Mouse (Mus musculus): ENCODE measurements around the gene Cytip. TPM values are rescaled to one million over a fixed set of nuclear protein-coding genes. Genes with fewer than 3 reads are reported as not detected.

Gene Cytip
- polyA plus RNA-seq, 1 experiment from 2014 or later = 1.0 TPM

- no peak overlapping the region for H3K9ac ChIP-seq (ENCODE audit: low read depth, low read length)
- no peaks in the 10 kb centered on the region for H3K9me3 ChIP-seq (ENCODE audit: control insufficient read depth)
- WGBS = 63% methylated on average over 7 of the region's 7 CpGs
- no peaks in the 10 kb centered on the region for H3K27me3 ChIP-seq (replicated peaks; ENCODE audit: control insufficient read depth, insufficient read depth, low read length)
- H3K36me3 ChIP-seq (ENCODE audit: control insufficient read depth, insufficient read depth) = no peaks in the 10 kb centered on the region
- H3K4me3 ChIP-seq (ENCODE audit: low read depth, low read length) = no peak overlapping the region
- no peak for ATAC-seq
- no peak overlapping the region for H3K4me2 ChIP-seq (replicated peaks; ENCODE audit: low read depth)
- no peak overlapping the region for H3K27ac ChIP-seq (ENCODE audit: low read depth, low read length)
- no peak for TF ChIP-seq CTCF (IDR thresholded peaks at IDR 0.05; ENCODE audit: low read depth)
- no peaks in the 10 kb centered on the region for H3K4me1 ChIP-seq (replicated peaks; ENCODE audit: control insufficient read depth, insufficient read depth, low read length)
Observed at GRCm38 (mm10) chr2:58155271-58156107, 39.8 kb downstream of the Cytip start.

GRCm38 (mm10) chr2:58154555-58154954, 40.8 kb downstream of the Cytip start:
- Histone ChIP-seq H3K4me1 (replicated peaks; ENCODE audit: control insufficient read depth, insufficient read depth, low read length) (no peaks in the 10 kb centered on the region), H3K36me3 (ENCODE audit: control insufficient read depth, insufficient read depth) (no peaks in the 10 kb centered on the region), H3K27ac (ENCODE audit: low read depth, low read length) (no peak overlapping the region), H3K27me3 (replicated peaks; ENCODE audit: control insufficient read depth, insufficient read depth, low read length) (no peaks in the 10 kb centered on the region), H3K4me2 (replicated peaks; ENCODE audit: low read depth) (no peak overlapping the region), H3K9ac (ENCODE audit: low read depth, low read length) (no peak overlapping the region), H3K9me3 (ENCODE audit: control insufficient read depth) (no peaks in the 10 kb centered on the region), H3K4me3 (ENCODE audit: low read depth, low read length) (no peak overlapping the region)
- no peak for ATAC-seq
- 37% methylated on average over 1 of the region's 1 CpGs for WGBS
- no peak for TF ChIP-seq CTCF (IDR thresholded peaks at IDR 0.05; ENCODE audit: low read depth)

- Histone ChIP-seq H3K4me1 (replicated peaks; ENCODE audit: control insufficient read depth, insufficient read depth, low read length) (no peaks in the 10 kb centered on the region), H3K36me3 (ENCODE audit: control insufficient read depth, insufficient read depth) (no peaks in the 10 kb centered on the region), H3K27ac (ENCODE audit: low read depth, low read length) (no peak overlapping the region), H3K4me2 (replicated peaks; ENCODE audit: low read depth) (no peak overlapping the region), H3K4me3 (ENCODE audit: low read depth, low read length) (no peak overlapping the region), H3K27me3 (replicated peaks; ENCODE audit: control insufficient read depth, insufficient read depth, low read length) (no peaks in the 10 kb centered on the region), H3K9me3 (ENCODE audit: control insufficient read depth) (no peaks in the 10 kb centered on the region), H3K9ac (ENCODE audit: low read depth, low read length) (no peak overlapping the region)
- WGBS = 78% methylated on average over 7 of the region's 7 CpGs
- TF ChIP-seq CTCF (IDR thresholded peaks at IDR 0.05; ENCODE audit: low read depth) = no peak
- no peak for ATAC-seq
Observed at GRCm38 (mm10) chr2:58153742-58154141, 41.6 kb downstream of the Cytip start.

GRCm38 (mm10) chr2:58149983-58150405, 45.3 kb downstream of the Cytip start:
- TF ChIP-seq CTCF (IDR thresholded peaks at IDR 0.05; ENCODE audit: low read depth) = no peak
- Histone ChIP-seq H3K9ac (ENCODE audit: low read depth, low read length) (no peak overlapping the region), H3K36me3 (ENCODE audit: control insufficient read depth, insufficient read depth) (no peaks in the 10 kb centered on the region), H3K4me1 (replicated peaks; ENCODE audit: control insufficient read depth, insufficient read depth, low read length) (no peaks in the 10 kb centered on the region), H3K4me2 (replicated peaks; ENCODE audit: low read depth) (no peak overlapping the region), H3K9me3 (ENCODE audit: control insufficient read depth) (no peaks in the 10 kb centered on the region), H3K4me3 (ENCODE audit: low read depth, low read length) (no peak overlapping the region), H3K27ac (ENCODE audit: low read depth, low read length) (no peak overlapping the region), H3K27me3 (replicated peaks; ENCODE audit: control insufficient read depth, insufficient read depth, low read length) (no peaks in the 10 kb centered on the region)
- no peak for ATAC-seq
- 88% methylated on average over 7 of the region's 7 CpGs for WGBS

- H3K4me2 ChIP-seq (replicated peaks; ENCODE audit: low read depth) = no peak overlapping the region
- H3K9ac ChIP-seq (ENCODE audit: low read depth, low read length) = no peak overlapping the region
- 88% methylated on average over 5 of the region's 5 CpGs for WGBS
- TF ChIP-seq CTCF (IDR thresholded peaks at IDR 0.05; ENCODE audit: low read depth) = no peak
- H3K4me1 ChIP-seq (replicated peaks; ENCODE audit: control insufficient read depth, insufficient read depth, low read length) = no peaks in the 10 kb centered on the region
- no peaks in the 10 kb centered on the region for H3K27me3 ChIP-seq (replicated peaks; ENCODE audit: control insufficient read depth, insufficient read depth, low read length)
- H3K9me3 ChIP-seq (ENCODE audit: control insufficient read depth) = no peaks in the 10 kb centered on the region
- H3K4me3 ChIP-seq (ENCODE audit: low read depth, low read length) = no peak overlapping the region
- no peaks in the 10 kb centered on the region for H3K36me3 ChIP-seq (ENCODE audit: control insufficient read depth, insufficient read depth)
- ATAC-seq = no peak
- H3K27ac ChIP-seq (ENCODE audit: low read depth, low read length) = no peak overlapping the region
Observed at GRCm38 (mm10) chr2:58146572-58146971, 48.8 kb downstream of the Cytip start.

- Histone ChIP-seq H3K36me3 (ENCODE audit: control insufficient read depth, insufficient read depth) (no peaks in the 10 kb centered on the region), H3K27me3 (replicated peaks; ENCODE audit: control insufficient read depth, insufficient read depth, low read length) (no peaks in the 10 kb centered on the region), H3K4me1 (replicated peaks; ENCODE audit: control insufficient read depth, insufficient read depth, low read length) (no peaks in the 10 kb centered on the region), H3K27ac (ENCODE audit: low read depth, low read length) (no peak overlapping the region), H3K4me3 (ENCODE audit: low read depth, low read length) (no peak overlapping the region), H3K9ac (ENCODE audit: low read depth, low read length) (no peak overlapping the region), H3K4me2 (replicated peaks; ENCODE audit: low read depth) (no peak overlapping the region), H3K9me3 (ENCODE audit: control insufficient read depth) (no peaks in the 10 kb centered on the region)
- 90% methylated on average over 1 of the region's 1 CpGs for WGBS
- no peak for TF ChIP-seq CTCF (IDR thresholded peaks at IDR 0.05; ENCODE audit: low read depth)
- no peak for ATAC-seq
Observed at GRCm38 (mm10) chr2:58140531-58140930, 54.8 kb downstream of the Cytip start.

Data from intestine, postnatal 0 days (tissue).